Mouse (Mus musculus): ENCODE data around the gene Nup188.

The Nup188 gene

DNA sequence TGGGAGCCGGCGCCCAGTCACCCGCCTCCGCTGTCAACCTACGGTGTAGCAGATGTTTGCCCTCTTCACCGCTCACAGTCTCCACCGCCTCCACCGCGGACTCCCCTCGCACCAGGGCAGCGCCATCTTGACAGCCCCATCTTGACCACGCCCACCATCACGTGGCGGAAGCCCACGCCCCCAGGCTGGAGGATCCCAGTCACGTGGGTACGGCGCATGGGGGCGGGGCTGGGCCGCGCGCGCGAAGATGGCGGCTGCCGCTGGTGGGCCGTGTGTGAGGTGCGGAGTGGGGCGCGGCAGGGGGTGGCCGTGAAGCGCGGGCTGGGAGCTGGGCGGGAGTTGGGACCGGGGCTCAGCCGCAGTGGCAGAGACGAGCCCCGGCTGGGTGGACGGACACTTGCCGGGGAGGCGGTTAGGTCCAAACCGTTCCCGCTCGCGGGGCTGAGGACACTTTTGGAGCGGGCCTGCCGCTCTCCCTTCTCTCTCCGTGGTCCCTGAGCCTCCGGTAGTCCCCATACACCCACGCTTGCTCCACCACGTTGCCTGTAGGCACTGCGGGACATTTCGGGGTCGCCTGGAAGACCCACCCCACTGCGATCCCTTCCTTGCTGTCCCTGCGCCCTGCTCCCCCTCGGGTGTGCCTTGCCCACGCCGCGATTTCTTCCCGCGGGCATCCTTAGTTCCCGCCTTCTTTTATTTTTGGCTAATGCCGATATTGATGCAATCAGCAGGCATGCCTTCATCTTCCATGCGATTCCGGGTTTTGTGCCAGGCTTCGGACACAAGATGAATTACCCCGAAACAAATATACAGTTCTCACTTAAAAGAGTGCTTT, at the start of gene Nup188, which contains the start of gene Dolk:
TSS of gene Nup188 (plus strand) at position 206 of the 835 bp plus-strand sequence.
TSS of gene Dolk (minus strand) at position 143 of the 835 bp plus-strand sequence.
- peak; percentile 89 for DNase-seq (ENCODE audit: low read depth, low spot score)

DNA sequence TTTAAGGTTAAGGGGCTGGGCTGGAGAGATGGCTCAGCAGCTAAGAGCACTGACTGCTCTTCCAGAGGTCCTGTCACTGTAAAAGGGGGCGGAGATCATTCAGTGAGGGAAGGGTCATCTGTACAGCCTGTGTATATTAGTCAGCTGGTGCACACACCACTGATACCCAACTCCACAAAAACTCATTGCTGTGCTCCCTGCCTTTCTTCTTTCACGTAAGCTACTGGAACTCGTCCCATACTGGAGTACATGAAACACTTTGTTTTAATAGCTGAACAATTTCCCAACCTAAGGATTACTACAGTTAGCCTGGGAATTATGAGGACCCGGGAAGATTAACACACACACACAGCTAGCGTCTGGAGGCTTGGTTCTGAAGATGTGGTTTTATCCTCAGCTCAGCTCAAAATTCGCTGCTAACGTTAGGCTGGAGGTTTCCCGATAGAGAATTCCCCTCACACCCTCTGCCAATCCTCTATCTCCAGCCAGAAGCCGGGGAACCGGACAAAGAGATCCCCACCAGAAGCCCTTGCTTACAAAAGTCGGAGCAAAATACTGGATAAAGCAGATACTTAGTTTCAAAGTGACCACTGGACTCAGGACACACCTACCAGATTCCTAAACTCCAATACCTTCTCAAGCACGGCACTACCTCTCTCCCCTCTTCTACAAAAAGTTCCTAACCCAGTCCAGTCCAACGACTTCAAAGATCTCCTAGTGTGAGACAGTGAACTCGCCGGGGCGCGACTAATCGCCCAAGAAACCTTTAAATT, 49.6 kb upstream of the Nup188 start:
- DNase-seq (ENCODE audit: low read depth, low spot score): no peak

DNA sequence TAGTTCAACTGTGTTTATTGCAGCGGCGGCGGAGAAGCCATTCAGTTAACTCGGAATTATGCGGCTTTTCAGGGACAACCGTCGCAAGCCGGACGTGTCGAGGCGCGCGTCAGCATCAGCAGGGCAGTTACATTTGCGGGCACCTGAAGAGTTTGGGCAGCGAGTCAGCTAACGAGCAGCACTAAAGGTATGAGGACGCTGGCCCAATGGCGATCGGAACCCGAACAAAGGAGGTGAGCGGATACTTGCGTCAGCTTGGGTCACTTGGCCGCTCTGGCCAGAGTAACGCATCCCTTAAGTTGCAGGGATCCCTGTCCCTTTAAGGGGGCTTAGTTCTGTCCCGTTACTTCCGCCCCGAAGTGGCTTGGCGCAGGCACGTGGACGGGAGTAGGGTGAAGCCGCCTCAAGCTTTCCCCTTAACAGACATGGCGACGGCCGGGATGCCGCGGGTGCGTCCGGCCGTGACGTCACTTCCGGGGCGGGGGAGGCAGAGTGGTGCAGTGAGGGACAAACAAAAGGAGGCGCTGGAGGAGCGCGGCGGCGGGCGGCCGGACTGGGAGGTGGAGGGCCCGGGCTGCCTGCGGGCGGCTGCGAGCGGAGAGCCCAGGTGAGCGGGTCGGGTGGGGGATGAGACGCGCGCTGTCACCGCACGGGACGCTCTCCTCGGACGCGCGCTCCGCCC, 48.9 kb upstream of the Nup188 start, which contains the start of gene Lrrc8a:
TSS of gene Lrrc8a (plus strand) at position 517 of the 682 bp plus-strand sequence.
- DNase-seq (ENCODE audit: low read depth, low spot score): peak; percentile 99

DNA sequence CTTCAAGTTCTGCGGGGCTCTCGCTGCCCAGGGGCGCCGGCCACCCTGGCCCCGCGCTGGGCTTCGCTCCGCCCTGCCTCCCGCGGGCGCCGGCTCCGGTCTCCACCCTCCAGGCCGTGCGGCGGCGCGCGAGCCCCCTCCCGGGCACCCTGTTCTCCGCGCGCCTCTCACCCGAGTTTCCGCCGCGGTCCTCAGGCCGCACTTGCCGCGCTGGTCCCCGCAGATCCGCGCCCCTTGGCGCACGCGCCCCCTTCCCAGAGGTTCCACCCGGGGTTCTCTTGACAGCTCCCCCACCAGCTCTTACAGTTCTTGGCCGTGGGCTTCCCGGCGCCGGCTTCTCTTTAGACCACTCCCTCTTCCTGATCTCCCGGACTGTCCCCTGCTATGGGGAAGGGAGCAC, 48.3 kb upstream of the Nup188 start:
- DNase-seq (ENCODE audit: low read depth, low spot score): no peak

DNA sequence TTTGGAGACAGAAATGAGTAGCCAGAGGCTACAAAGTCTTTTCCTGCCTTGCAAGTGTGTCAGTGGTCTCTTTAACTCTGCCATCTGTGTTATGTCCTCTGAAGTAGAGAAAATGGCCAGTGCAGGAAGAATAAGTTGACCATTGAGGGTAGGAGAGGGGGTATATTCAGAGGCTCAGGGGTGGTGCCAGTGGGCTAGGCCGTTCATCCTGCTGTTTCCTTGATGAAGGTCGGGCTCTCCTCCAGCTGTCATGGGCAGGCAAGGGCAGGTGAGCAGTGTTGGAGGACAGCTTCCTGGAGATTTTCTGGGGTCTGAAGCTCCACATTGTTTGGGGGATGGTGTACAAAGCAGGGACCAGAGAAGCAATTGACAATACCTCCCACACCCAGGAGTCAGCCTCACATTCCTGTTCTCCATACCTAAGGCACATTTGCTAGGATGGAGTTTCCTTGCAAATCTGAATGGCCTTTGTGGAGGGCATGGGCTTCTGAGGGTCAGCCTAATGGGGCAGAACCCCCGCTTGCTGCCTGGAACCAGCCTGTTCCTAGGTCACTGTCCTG, 47.2 kb upstream of the Nup188 start:
- no peak for DNase-seq (ENCODE audit: low read depth, low spot score)

DNA sequence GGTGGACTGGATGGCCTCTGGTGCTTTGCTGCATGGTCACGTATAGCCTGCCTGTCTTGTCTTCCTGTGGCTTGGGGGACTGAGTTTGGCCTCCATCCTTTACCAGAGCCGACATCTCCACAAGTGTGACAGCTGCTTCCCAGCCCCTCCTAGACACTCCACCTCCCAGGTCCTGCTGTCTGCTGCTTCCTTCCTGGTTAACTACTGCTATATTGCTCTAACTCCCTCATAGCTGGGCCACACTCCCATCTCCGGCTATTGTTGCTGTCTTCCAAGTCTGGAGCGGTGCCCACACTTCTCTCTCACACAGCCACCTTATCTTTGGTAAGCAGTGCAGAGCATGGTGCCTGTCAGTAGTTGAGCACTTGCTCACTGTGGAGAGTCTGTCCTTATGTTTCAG, 46.4 kb upstream of the Nup188 start:
- DNase-seq (ENCODE audit: low read depth, low spot score): no peak

DNA sequence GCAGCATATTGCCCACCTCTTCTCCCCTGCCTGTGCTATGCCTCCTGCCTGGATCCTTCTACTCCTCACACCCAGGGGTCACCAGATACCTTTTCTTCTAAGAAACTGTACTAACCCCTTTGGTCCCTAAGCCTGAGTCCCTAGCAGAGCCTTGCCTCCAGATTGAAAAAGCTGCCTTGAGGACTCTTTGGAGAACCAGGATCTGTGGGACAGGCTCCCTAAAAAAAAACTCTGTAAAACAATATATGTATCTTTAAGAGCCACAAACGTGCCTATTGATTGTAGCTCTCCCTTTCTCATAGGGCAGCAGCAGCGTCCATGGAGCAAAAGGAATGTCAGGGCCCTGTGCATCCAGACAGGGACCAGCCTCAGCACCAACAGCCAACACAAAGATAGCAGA, 45.9 kb upstream of the Nup188 start, which contains the start of gene Gm28035:
TSS of gene Gm28035 (plus strand) at position 301 of the 400 bp plus-strand sequence.
- DNase-seq (ENCODE audit: low read depth, low spot score): no peak

DNA sequence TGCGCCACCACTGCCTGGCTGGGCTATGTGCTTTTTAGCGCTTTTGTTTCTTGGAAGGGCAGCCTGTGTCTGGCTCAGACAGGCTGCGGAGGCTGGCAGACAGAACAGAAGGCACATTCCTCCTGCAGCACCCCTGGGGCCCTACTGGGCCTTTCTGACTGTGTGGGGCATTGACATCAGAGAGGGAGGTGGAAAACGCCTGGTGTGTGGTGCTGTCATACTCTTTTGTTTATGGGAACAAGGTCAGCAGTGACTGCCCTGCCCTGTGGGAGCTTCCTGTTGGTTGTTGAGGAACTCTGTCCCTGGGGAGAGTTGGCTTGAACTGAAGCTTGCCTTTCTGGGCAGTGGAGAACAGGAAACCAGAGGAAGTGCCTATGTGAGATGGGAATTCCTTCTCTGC, 43.7 kb upstream of the Nup188 start:
- DNase-seq (ENCODE audit: low read depth, low spot score): peak; percentile 72

DNA sequence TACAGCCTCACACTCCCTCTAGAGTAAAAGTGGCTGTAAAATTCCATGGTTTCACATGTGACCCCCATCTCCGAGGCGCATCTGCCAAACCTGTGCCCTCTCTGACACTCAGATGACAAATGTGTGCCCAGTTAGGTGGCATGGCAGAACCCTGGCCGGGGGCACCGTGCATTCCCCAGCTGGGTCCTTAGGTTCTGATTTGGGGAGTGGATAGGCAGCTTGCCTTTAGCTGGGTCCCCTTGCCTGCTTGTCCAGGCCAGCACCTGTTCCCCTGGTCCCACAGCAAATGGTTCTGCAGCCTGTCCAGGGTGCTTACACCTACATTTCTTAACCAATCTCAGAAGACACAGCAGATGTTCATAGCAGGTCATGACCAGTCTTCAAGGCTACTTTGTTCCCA, 42.8 kb upstream of the Nup188 start:
- DNase-seq (ENCODE audit: low read depth, low spot score): no peak

DNA sequence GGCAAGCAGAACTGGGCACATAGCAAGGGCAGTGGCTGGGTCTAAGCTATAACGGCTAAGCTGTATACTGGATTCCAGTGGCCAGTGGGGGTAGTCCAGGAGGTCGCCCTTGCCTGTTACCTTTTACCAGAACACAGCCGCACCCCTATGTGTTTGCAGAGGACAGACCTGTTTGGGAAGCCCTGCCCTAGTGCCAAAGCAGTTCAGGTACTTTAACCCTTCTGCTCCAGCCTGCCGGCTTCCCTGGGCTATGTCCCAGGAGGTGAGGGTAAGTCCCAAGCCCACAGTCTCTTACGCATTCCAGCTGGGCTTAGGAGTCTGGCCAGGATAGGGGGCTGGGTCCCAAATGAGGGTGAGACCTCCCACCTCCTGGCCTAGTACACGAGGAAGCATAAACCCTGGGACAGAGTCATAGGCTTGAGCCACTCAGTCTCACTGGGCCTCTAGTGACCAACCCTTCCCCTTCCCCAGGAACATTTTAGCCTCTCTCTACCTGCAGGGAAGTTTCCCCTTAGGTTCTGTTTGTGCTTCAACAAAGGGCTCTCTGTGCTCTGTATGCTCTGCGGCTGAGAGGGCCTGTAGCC, 41.5 kb upstream of the Nup188 start:
- DNase-seq (ENCODE audit: low read depth, low spot score): no peak

DNA sequence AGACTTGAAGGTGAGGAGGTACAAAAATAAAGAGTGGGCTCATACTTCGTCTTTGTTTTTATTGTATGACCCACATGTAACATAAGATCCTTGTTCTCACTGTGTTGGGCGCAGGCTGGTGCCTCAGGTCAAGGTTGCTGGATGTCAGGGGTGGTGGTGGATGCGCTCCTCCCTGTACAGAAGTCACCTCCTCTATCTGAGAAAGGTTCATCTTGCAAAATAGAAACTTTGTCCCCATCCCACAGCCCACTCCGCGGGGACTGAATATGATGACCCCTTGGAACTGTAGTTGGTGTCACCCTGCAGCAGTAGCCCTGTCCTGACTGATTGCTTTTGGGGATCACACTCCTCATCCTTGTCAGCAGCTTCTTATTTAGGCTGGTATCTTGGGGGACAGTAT, 39.2 kb upstream of the Nup188 start:
- no peak for DNase-seq (ENCODE audit: low read depth, low spot score)

DNA sequence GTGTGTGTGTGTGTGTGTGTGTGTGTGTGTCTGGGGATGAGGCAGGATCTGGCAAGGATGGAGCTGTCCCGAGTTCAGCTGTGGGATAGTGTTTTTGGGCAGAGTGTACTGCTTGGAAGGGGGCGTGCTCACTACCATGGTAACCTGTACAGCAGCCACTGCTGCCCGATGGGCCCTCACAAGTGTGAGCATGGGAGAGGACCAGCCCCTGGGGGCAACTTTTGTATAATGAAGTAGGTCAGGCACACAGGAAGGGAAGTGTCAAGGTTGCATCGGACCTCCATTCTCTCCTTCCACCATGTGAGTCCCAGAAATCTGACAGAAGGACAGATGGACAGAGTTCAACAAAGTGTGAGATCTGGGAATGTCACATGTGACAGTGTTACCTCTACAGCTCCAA, 38.5 kb upstream of the Nup188 start:
- DNase-seq (ENCODE audit: low read depth, low spot score): no peak

DNA sequence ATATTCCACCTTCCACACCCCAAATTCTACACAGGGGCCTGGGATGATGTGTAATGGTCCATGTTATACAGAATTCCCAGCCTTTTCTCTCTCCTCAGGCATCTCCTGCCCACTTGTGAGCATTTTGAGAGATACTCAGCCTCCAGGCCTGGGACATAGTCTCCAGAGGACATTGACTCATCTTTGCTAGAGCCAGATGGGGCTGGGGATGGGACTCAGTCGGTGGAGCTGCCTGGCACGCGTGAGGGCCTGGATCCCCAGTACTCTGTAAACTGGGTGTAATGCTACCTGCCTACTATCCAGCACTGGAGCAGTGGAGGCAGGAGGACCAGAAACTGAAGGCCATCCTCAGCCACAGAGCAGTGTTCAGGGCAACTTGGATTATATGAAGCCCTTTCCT, 37.0 kb upstream of the Nup188 start:
- no peak for DNase-seq (ENCODE audit: low read depth, low spot score)

DNA sequence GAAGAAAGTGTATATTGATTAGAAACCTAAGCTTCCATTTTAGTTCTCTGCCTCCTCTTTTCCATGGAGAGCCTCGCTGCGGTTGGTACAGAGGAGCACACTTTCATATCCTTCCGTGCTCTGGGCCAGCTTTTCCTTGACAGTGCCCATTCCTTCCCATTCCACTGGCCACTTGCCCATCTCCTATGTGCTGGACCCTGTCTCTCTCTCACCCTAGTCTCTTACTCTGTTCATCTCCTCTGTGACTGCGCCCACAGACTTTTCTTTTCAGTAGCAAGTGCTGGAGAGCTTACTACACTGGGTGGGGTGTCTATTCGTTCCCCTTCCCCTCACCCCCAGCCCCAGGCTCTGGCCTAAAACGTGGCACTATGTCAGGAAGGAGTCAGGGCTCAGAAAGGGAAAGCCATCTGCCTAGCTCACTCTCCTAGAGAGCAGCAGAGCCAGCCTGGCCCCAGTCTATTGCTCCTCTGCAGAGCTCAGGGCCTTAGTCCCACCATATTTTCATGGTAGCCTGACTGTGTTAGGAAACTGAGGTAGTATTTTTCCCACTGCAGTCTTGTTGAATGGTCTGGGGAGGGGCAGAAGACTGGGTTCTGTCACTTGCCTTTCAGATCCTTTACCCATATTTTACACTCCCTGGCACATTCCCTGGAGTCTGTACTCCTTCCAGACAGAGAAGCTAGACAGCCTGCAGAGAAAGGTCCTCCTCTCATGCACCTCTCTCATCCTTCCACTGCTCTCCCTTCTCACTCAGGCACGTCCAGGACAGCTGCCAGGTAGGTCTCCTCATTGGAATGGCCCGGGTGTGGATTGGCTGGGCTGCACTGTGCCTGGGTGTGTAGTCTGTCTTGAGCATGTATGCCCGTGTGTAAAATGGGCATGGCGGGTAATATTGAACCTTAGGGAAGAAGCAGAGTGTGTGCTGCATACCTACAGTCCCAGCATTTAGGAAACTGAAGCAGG, 35.8 kb upstream of the Nup188 start:
- DNase-seq (ENCODE audit: low read depth, low spot score): no peak

DNA sequence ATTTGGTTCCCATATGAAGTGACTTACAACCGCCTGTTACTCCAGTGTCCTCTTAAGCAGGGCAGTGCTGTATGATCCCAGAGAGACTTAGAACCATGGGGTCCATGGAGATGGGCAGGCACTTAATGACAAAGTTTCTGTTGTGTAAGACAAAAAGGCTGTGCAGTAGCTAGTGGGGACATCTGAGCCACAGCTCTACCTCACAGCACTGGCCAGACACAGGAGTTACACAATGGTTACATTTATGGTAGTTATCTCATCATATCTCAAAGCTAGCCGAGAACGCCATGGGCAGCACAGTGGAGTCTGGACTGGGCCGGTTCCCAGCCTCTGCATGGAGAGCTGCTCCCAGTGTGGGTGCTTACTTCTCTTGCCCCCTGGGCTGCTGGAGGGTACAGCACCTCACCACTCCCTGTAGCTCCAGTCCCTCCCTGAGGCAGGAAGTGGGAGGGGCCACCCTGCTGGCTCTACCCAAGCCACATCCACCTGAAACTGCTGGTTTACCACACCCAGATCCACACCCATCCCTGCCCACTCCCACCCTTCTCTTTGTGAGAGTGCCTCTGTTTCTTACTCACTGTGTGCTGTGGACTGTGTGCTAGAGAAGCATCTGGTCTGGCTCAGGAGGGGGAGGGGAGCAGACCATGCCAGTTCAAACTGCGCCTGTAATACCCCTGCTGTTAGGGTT, 34.6 kb upstream of the Nup188 start:
- no peak for DNase-seq (ENCODE audit: low read depth, low spot score)

DNA sequence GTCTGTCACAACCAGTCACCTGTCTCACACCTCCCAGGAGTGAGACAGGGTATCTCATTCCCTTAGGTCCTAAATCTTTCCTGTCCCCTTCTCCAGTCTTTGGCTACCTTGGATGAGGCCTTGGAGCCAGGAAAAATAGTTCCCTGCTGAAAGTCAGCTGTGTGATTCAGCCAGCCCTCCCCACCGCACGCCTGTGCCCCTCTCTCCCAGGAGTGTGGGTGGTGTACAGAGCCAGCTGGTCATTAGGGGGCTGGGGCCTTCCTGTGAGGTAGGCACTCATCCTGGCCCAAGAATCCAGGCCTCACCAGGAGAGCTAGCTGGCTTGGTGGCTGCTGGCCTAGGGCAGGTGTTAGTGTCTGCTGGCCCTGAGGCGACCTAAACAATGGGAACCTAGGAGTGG, 33.7 kb upstream of the Nup188 start:
- DNase-seq (ENCODE audit: low read depth, low spot score): no peak

DNA sequence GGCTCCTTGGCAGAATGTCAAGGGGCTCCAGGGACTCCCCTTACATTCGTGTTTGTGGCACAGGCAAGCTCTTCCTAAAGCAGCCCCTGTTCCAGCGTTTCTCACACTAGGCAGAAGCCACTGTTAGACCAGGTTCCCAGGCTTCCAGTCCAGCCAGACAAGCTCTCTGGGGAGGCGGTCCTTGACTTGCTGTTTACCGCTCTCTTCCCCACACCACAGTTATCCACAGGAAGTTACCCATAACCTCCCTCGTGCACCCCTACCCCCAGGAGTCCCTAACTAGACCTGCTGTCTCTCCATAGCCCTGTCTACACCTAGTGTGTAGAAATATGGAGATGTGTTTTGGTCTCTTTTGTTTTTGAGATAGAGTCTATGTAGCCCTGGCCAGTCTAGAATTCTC, 32.4 kb upstream of the Nup188 start:
- DNase-seq (ENCODE audit: low read depth, low spot score): no peak

DNA sequence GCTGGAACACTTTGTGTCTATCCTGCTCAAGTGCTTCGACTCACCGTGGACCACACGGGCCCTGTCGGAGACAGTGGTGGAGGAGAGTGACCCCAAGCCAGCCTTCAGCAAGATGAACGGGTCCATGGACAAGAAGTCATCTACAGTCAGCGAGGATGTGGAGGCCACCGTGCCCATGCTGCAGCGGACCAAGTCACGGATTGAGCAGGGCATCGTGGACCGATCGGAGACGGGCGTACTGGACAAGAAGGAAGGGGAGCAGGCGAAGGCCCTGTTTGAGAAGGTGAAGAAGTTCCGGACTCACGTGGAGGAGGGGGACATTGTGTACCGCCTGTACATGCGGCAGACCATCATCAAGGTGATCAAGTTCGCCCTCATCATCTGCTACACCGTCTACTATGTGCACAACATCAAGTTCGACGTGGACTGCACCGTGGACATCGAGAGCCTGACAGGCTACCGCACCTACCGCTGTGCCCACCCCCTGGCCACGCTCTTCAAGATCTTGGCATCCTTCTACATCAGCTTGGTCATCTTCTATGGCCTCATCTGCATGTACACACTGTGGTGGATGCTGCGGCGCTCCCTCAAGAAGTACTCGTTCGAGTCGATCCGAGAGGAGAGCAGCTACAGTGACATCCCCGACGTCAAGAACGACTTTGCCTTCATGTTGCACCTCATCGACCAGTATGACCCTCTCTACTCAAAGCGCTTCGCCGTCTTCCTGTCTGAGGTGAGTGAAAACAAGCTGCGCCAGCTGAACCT, 30.4 kb upstream of the Nup188 start:
- no peak for DNase-seq (ENCODE audit: low read depth, low spot score)

Data from skeletal muscle tissue, adult 2 months (tissue).